Mouse (Mus musculus) cerebellum, adult 9-10 months (tissue): Measurements from ENCODE around the gene Fam163b.

Experiments
- DNase-seq: peaks from one replicate; pipeline ENCODE4 v3.0.0; 2022

The Fam163b gene

DNA sequence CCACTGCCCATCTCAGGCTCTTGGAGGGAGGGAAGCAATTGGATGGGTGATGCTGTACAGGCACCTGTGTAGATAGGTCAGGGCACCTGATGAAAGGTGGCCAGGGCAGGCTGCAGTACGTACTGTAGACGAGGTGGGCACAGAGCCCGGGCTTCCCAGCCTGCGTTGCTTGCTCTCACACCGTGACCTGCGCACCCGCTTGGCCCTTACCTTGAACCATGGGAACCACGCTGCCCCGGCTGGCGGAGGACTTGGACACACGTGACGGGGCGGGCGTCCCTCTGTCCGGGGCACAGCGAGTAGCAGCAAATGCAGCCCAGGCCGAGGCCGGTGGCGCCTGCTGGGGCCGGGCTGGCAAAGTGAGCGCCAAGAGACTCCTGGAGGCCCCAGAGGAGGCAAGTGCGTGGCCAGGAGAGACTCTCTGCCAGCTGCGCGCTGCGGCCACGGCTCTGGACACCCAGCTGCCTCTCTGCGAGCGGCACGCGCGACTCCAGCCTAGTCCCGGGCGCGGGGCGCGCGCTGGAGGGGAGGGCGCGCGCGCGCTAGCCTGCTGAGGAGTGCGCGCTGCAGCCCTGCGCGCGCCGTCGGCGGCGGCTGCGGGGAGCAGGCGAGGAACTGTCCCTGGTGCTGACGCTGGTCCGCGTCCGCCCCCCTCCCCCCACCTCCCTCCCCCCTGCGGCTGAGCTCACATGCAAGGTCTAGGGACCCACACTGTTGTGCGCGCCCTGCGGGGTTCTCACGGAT lies at the start of gene Fam163b:
Gene Fam163b (minus strand): TSS at position 542 of the 744 bp plus-strand sequence.
- peak; percentile 40 for DNase-seq

DNA sequence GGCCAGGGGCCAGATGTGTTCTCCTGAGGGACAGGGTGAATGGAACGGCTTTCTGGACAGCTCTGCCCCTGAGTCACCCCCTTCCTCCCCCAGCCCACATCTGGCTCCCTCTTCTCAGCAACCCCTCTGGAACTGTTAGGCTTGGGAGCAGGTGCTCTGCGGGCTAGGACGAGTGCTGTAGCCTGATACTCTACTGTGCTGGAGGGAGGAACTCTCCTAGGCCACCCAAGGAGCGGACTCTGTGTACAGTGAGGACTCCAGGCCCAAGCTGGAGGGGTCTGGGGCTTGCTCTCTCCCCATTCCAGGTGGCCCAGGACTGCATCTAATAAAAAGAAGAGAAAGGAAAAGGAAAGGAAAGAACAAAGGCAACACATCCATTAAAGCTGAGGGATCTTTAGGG lies 47.7 kb upstream of the Fam163b start:
- DNase-seq = no peak

DNA sequence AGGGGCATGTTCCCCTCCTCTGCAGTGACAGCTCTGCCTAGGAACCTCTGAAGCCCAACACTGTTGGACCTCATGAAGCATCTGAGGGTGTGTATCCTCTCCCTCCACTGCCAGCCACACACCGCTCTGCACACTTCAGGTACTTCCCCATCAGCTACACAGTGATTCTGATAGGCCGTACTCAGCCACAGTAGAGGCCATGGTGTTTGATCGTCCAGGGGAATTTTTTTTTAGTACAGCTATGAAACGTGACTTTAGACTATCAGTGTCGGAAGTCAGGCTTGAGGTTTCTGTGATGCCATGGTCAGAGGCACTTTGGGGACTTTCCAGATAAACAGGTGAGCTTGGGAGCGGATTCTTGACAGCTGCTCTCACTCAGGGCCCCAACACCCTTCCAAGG lies 45.2 kb upstream of the Fam163b start:
- no peak for DNase-seq

DNA sequence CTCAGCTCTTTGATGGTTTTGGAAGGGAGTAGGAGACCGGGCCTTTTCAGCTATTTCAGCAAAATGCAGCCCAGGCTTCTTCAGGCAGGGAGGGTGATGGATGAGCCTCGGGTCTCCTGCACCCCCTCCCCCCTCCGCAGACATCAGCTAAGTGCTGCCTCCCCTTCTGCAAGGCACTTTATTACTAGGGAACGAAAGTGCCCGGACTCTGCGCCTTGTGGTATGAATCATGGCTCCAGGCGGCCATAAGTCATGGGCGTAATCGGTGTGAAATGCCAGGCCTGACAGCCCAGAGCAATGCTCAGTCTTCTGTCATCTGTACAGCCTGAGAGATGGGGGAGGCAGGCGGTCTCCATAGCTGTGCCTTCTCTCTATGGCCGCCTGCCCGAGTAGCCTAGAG lies 41.4 kb upstream of the Fam163b start:
- no peak for DNase-seq

DNA sequence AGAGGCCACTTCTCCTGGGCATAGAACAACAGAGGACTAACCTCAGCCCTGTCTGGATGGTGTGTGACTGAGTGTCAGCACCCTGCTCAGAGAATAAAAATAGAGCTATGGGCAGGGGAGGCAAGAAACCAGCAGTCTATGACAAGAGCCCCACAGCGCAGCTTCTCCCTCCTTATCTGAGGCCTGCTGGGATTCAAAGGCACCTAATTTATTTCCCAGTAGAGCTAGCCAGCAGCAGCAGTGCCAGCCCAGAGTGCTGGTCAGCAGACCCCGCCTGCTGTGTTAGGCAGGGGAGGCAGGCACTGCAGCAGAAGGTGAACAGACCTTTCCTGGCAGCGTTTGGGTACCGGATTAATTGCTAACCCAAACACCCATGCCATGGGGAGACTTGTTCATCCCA lies 39.6 kb upstream of the Fam163b start:
- DNase-seq = peak; percentile 46

DNA sequence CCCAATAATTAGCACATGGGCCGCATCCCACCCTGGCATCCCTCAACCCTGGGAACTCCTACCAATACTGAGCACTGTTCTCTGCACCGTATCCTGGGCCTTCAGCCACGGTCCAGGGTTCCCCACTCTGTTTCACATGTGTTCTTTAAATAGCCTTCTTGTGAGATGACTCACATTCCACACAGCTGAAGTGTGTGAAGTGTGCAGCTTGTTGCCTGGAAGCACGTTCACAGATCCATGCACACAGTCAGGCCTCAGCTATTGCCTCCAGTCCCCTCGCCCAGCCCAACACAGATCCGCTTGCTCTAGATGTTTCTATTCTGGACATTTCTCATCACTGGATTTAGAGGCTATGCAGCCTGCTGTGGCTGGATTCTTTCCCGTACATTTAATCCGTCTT lies 36.8 kb upstream of the Fam163b start:
- no peak for DNase-seq

DNA sequence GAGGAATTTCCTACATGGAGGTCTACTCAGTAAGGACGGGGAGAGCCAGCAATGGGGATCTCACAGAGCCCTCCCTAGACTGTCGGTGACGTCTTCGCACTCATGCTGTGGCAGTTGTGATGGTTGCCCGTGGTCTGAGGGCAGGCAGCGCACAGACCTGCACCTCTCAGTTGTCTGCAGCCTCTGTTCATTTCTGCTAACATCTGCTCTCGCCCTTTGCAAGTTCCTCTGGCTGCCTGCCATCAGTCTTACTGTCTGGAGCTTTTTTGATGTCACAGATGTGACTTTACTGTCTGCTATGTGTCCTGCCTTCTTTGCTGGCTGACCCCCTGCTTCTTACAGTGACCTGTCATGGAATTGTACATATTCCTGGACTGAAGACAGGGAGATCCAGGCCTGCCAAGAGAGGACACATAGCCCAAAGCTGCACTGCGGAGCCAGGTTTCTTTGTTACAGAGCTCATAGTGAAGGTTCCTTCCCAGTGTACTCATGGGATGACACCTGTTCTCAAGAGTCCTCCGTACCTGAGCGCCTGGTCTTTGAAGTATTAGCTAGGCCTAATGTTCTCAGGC lies 33.5 kb upstream of the Fam163b start:
- DNase-seq = no peak

DNA sequence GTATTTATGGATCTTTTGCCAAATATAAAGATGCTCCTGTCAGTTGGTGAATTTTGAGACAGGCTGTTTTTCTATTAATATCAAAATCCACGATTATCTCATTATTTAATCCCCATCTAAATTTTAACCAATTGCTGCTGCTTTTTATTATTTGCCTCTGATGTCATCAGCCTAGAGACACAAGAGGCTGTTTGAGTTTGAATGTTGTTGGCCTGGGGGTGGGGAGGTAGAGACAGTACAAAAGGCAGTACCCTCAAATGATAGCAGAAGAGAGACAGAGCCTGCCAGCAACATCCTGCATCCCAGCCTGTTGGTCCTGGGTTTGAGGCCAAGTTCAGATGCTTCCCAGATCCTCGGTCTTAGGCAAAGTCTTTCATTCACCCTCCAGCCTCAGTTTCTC lies 32.0 kb upstream of the Fam163b start:
- no peak for DNase-seq

DNA sequence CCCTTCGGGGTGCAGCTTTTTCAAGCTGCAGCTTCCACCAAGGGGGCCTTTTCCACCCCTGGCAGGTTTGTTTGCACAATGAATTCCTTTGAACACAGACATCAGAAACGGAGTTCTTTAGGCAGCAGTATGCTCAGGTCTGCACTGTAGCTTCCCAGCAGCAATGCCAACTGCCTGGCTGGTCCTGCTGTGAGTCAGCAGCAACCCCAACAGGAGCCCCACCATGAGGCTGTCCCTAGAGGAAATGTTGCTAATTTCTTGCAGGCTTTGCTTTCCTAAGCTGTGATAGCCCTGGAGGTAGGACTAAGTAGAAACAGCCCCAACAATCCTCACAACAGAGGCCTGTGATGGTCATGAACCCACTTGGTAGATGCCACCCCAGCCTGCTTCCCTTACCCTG lies 24.7 kb upstream of the Fam163b start:
- DNase-seq = no peak

DNA sequence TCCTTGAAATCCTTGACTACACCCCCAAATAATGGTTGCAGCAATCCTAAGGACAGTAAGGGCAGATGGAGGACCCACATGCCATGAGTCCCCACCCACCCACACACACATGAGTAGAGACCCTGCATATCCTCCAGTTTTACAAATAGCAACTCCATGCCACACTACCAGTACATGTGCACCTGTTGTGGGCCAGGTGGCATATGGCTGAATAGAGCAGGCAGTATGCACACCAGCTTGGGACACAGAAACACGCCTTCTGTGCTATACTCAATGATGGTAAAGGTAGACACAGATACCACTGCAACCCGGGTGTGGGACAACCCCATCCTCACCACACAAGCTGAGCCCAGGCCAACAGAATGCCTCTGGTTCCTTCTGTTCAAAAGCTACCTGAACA lies 23.8 kb upstream of the Fam163b start:
- no peak for DNase-seq

DNA sequence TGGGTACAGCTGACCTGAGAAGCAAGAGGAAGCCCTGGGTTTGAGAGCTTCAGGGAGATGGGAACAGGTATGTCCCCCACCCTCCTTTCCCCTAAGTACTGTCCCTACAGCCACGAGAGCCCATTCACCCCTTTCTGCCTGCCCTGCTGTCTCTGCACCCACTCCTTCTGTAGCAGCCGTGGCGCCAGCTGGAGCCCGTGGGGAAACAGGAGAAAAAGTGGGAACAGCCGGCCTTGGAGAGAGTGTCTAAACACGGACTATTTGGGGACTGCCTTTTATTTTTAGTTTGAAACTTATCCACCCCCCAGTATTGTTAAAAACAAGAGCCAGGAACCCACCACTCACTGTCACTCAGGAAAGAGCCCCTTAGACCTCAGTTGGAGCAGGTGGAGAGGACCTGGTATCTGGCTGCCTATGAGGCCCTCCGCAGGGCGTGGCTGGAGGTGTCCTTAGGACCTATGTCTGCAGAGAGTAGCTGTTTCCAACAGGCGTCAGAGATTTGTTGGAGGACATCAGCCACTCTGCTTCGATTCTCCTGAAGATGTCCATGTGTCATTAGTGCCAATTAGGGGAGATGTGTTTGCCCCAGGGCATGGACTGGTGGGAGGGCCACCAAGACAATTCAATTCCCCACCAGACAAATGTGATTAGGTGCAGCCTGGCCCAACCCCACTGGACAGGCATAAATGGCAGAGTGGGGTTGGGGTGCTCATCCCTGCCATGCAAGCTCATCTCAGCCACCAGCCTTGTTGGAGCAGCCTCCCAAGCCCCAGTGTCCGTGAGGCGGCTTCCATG lies 22.7 kb upstream of the Fam163b start, which contains the start of gene Dbh:
Gene Dbh (plus strand): TSS at position 438 of the 795 bp plus-strand sequence.
- DNase-seq = no peak

DNA sequence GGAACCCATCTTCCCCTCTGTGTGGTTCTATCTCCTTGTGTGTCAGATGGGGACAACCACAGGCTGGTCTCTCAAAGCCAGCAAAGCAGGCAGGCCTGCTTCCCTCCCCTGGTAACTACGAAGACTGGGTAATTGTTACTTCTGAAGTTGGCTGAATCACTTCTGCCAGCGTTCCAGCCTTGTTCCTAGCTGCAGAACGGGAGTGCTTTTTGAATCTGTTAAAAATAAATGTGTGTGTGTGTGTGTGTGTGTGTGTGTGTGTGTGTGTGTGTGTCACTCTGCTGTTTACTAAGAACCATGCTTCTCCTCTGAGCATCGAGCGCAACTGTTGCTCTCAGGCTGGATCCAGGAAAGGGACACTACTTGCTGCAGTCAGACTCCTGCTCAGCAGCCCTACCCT lies 21.6 kb upstream of the Fam163b start:
- DNase-seq = no peak

DNA sequence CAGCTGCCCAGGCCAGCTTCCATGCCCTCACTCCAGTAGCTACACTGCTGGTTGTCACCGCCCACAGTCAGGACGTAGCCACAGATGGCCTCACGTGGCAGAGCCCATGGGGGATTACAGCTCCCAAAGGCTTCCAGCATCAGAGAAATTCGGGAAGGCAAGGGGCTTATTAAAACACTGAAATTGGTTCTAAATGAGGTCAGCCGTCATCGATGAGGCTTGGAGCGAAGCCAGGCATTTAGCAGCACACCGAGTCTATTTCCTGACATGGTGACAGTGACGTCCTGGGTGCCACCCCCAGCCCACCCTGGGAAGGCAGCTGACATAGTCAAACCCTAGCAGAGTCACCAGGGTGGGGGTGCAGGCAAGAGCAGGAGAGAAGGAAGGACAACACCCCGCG lies 20.4 kb upstream of the Fam163b start:
- no peak for DNase-seq

DNA sequence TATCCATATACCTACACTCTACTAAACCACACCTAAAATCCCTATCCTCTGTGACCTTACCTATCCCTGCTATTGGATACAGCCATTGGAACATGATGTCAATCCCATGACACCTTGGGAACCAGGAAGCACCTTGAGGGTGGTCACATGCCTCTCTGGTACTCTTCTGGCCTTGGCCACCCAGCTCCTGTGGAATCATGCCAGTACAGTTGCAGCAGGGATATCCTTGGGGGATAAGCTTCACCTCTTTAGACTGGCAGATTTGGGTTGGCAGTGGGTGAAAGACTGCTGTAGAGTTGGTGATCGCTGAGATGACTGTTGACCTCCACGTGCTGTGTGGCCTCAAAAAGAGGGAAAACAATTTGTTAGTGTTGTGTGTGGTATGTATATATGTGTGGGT lies 19.2 kb upstream of the Fam163b start:
- DNase-seq = no peak

DNA sequence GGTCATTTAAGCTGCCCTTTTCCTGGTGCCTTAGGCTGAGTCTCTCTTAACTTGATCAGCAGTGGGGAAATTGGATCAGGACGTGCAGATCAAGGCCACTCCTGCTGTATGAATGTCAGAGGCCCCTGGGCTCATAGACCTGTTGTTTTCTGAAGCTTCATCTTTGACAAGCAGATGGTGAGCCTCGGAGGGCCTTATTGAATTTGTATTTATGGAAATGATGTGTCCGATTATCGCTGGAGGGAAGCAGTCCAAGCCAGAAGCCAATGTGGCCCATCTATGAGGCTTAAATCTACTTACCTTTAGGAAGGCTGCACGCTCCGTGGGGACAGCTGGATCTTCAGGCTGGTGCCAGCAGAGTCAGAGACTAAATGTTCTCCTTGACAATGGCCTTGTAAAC lies 14.3 kb upstream of the Fam163b start:
- no peak for DNase-seq

DNA sequence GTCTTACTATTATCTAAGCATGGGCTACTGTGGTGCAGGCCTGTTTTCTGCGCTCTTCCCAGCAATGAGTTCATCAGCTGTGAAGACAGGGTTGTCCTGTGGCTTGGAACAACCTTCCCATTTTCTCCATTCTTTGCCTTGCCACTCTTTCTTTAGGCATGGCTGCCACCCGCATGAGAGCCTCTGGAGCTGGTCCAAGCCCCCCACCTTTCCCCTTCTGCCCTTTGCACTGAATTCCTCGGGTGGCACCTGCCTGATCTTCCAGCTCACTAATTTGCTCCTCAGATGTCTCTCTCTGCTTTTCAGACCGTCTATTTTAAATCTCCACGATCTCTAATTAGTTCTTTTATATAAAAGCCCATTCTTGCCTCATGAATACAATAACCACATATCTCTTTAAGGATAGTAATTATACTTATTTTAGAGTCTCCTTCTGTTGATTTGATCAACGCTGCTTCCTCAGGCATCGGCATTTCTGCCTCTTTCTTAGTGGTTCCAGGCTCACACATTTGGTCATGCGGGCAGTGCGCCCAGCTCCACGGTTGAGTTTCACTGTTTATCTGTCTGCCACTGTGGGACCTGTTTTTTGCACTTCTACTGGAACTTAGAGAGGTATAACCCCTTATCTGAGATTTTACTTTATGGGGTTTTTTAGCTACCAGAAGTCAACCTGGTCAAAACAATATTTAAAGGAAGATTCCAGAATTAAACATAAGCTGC lies 12.3 kb upstream of the Fam163b start:
- no peak for DNase-seq

DNA sequence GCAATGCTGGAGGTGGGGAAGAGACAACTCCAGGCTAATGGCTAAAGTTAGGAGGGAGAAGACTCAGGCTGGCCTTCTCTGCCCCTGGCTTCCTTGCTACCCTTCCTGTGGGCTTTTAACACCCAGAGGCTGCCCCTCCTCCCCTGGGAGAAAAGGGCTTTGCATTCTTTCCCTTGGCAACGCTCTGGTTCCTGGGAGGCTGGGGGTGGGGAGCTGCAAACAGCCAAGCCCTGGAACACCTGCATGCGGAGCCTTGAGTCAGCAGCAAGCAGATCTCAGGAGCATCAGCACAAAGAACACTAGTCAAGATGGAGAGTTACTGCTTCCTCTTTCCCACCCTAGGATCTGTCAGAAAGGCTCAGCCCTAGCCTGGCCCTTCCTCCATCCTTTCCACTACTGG lies 7.2 kb upstream of the Fam163b start:
- DNase-seq = no peak

DNA sequence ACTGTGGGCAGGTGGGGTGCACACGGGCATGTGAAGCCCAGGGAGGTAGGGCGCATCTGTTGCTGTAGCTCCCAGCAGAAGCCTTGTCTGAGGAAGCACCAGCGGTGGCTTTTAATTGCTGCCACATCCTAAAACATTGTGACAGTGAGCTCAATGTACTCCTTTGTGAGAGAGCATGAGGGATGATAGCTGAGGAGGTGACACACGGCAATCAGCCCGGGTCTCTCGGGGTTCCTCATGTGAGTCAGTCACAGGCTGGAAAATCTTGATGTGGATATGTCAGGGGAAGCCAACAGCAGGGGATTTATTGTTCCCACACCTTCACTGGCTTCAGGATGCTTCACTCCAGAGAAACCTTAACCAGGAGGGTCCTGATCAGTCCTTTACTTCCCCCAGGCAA lies 4.5 kb upstream of the Fam163b start:
- DNase-seq = no peak

DNA sequence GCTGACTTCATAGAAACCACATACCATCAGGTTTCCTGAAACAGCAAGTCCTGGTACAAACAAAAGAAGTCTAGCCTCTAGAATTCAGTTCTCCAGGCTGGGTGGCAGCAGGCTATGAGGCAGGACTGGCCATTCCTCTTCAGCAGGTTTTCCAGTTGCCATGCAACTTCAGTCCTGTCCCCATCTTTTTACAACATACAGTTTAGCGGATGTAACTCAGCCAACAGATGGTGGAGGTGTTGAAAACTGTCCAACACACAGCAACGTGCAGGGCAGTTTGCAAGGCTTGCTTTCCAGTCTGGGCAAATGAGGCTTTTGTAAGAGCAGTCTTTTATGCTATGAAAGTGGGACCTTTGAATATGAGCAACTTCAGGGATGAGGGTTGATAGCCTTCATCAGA lies 2.7 kb upstream of the Fam163b start:
- no peak for DNase-seq

DNA sequence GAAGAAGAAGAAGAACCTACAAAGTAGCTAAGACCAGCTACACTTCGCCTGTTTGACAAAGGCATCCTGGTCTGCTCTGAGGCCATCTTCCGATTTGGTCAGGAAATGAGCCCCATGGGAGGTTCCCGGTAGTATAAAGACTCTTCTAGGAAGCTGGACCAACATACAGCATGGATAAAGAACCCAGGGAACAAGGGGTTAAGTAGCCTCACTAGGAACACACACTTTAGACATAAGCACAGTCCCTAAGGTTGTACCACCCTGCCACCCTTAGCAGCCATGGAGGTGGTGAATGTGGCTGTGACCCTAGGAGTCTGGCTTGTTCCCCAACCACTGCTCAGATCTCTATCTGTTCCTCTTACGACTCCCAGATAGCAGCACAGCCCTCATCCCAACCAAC lies 3.9 kb downstream of the Fam163b start:
- DNase-seq = no peak

DNA sequence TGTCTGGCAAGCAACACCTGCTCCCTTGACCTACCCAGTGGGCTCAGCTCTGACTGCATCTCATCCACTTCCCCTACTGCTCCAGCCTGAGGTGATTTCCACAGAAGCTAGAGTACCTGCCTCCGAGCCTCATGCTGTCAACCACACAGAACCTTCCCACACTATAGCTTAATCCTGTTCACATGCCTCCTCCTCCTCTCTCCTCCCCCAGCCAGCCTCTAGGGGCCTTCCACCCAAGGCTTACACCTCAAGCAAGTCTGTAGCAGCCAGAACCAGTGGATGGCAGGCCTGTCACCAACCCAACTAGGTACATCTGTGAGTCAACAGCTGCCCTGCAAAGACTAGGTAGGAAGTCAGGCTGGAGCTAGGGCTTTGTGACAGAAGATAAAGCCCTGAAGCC lies 5.5 kb downstream of the Fam163b start:
- DNase-seq = no peak

DNA sequence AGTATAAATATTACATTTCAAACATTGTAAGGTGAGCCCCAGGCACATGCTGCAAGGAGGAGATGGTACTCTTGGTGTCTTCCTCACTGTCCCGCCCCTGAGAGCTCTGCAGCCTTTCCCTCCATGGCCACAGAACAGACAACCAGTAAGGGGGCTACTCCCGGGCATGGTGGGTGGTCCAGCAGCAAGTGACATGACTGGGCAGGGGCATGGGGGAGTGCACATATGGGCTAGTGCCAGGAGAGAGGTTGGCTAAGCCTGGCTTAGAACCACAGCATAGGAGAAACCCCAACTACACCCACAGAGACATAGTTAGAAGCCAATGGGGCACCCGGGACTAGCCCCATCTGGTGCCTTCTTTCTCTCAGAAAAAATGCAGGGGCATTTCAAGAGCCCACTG lies 6.0 kb downstream of the Fam163b start:
- no peak for DNase-seq

DNA sequence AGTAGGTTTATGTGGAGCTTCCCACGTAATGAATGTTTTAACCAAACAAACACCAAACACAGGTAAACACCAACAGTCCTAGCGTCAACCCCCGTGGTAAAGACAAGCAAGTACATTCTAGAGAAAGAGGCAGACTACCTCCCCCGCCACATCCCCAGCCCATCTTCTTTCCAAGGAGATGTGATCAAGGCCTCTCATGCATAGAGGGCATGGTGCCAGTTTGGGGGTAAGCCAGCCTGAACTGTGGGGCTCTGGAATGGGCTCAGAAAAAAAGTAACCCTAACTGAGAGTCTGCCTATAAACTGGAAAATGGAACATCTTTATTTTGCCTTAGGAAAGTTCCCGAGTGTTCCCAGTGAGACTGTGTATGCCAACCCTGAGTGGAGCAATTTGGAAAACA lies 6.4 kb downstream of the Fam163b start:
- no peak for DNase-seq

DNA sequence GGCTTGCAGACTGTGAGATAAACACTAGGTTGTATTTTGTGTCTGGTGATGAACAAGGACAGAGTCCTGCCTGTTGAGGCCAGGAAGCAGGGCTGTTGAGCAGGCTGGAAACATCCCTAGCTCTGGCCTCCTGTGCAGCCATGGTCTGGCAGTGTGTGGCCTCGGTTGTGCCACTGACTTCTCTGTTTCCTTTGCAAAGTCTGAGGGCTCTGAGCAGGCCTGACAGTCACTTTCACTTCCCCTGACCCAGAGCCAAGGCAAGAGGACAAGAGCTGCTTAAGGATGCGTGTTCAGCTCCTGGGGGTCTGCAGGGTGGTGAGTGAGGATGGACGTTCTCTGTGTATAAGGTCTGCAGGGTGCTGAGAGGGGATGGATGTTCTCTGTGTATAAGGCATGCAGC lies 13.3 kb downstream of the Fam163b start:
- no peak for DNase-seq
